Mouse (Mus musculus) embryonic fibroblast, embryonic 13.5 days (primary cell): ENCODE measurements around the gene Slc39a13.

ENCODE experiments used
- CTCF ChIP-seq: IDR thresholded peaks from 2 replicates; pipeline ENCODE4 v1.5.1; 2011; ENCODE audit warnings: mild to moderate bottlenecking, control low read depth, low read length, moderate library complexity, borderline replicate concordance; ENCODE audit not compliant: insufficient read depth
- POLR2A ChIP-seq: IDR thresholded peaks from 2 replicates; pipeline ENCODE4 v1.6.1; 2011; ENCODE audit warnings: low read depth, mild to moderate bottlenecking, control low read depth, low read length, moderate library complexity

DNA sequence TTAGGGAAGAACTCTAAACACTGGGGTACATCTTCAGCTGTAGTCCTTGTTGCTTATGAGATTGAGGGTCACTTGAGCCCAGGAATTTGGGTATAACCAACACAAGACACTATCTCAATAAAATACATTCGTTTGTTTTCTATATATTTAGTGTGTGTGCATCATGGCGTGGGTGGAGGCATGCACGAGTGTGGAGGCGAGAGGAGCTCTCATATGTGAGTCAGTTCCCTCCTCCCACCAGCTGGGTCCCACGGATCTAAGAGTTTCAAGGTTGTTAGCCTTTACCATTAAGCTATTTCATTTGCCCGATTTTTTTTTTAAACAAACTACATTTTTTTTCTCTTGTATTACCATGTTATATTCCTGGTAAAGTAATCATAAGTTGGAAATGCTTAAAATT lies 20.6 kb upstream of the Slc39a13 start:
- TF ChIP-seq POLR2A: no peak
- TF ChIP-seq CTCF: no peak
